Mouse (Mus musculus) midbrain, embryonic 13.5 days (tissue): ENCODE measurements around the gene Ech1. TPM values are rescaled to one million over a fixed set of nuclear protein-coding genes. Genes with fewer than 3 reads are reported as not detected.
"Not testable (repeated sequence)": the region's sequence is repeated elsewhere in the genome, so short reads cannot be mapped to it uniquely, and the experiment has no call there.

ENCODE experiments used
- ATAC-seq: fragments of 200-750 bp; cut with Nextera tagmentation; 2 replicates; pipeline ENCODE4 v1.8.0; 2017; ENCODE audit warnings: mild to moderate bottlenecking, moderate TSS enrichment, moderate library complexity
- H3K27ac ChIP-seq: fragments of 300-500 bp; sonication (generic); 2 replicates; pipeline ENCODE4 v1.5.1; 2015; ENCODE audit warnings: inconsistent platforms, mild to moderate bottlenecking, moderate library complexity
- H3K27me3 ChIP-seq: fragments of 300-500 bp; sonication (generic); 2 replicates; pipeline ENCODE4 v1.6.1; 2015; ENCODE audit warnings: mild to moderate bottlenecking, inconsistent platforms
- H3K36me3 ChIP-seq: fragments of 300-500 bp; sonication (generic); 2 replicates; pipeline ENCODE4 v1.6.1; 2015; ENCODE audit warnings: mild to moderate bottlenecking, inconsistent platforms
- H3K4me1 ChIP-seq: fragments of 300-500 bp; sonication (generic); replicated peaks from 2 replicates; pipeline ENCODE4 v1.6.1; 2015; ENCODE audit warnings: inconsistent platforms
- H3K4me2 ChIP-seq: fragments of 300-500 bp; sonication (generic); replicated peaks from 2 replicates; pipeline ENCODE4 v1.6.1; 2015; ENCODE audit warnings: moderate library complexity, mild to moderate bottlenecking, inconsistent platforms
- H3K4me3 ChIP-seq: fragments of 300-500 bp; sonication (generic); replicated peaks from 2 replicates; pipeline ENCODE4 v1.5.1; 2015; ENCODE audit warnings: mild to moderate bottlenecking, inconsistent platforms
- H3K9ac ChIP-seq: fragments of 300-500 bp; sonication (generic); replicated peaks from 2 replicates; pipeline ENCODE4 v1.6.1; 2015; ENCODE audit warnings: mild to moderate bottlenecking, inconsistent platforms
- H3K9me3 ChIP-seq: fragments of 300-500 bp; sonication (generic); 2 replicates; pipeline ENCODE4 v1.6.1; 2016; ENCODE audit warnings: mild to moderate bottlenecking, inconsistent platforms
- WGBS: fragments of 180-500 bp; shearing (Covaris S2); methylation state at CpG from one replicate; pipeline ENCODE4 v1.1.7; 2015; 5-methylcytosine and 5-hydroxymethylcytosine counted together
- polyA plus RNA-seq: library from polyadenylated mRNA; unstranded; fragments of >200 nt; fragmentation: Nextera tagmentation; extraction: Ambion mirVana; gene quantifications from 2 replicates; pipeline ENCODE4 v1.2.1, GENCODE M21; 2015

The Ech1 gene
- polyA plus RNA-seq, 1 experiment from 2014 or later = 71.6 TPM

- H3K4me1 ChIP-seq = peaks cover 19% of the 10 kb centered on the region
- 31% methylated on average over 23 of the region's 23 CpGs for WGBS
- not testable (repeated sequence) for H3K4me3 ChIP-seq, ATAC-seq, H3K4me2 ChIP-seq, H3K27ac ChIP-seq, H3K9ac ChIP-seq, H3K36me3 ChIP-seq, H3K27me3 ChIP-seq, H3K9me3 ChIP-seq
These were observed 42.7 kb downstream of the Ech1 start for GRCm38 (mm10) chr7:28867508-28868340.

- WGBS = 90% methylated on average over 24 of the region's 24 CpGs
- peaks cover 2% of the 10 kb centered on the region; the same call in 1 of the 2 replicates for H3K4me1 ChIP-seq
- H3K27me3 ChIP-seq = no peaks in the 10 kb centered on the region
- H3K9ac ChIP-seq = no peak overlapping the region
- H3K27ac ChIP-seq = no peak overlapping the region
- H3K9me3 ChIP-seq = no peaks in the 10 kb centered on the region
- ATAC-seq = no peak
- H3K4me3 ChIP-seq = no peak overlapping the region
- no peaks in the 10 kb centered on the region for H3K36me3 ChIP-seq
- no peak overlapping the region for H3K4me2 ChIP-seq
These were observed 46.1 kb downstream of the Ech1 start for GRCm38 (mm10) chr7:28870901-28871664.

GRCm38 (mm10) chr7:28874565-28874964 lies 49.5 kb downstream of the Ech1 start:
- Histone ChIP-seq H3K27ac (no peak overlapping the region), H3K9ac (no peak overlapping the region), H3K27me3 (no peaks in the 10 kb centered on the region), H3K9me3 (no peaks in the 10 kb centered on the region), H3K4me3 (no peak overlapping the region), H3K36me3 (no peaks in the 10 kb centered on the region), H3K4me1 (no peaks in the 10 kb centered on the region), H3K4me2 (no peak overlapping the region)
- WGBS = 73% methylated on average over 2 of the region's 2 CpGs
- ATAC-seq = no peak

- no peaks in the 10 kb centered on the region for H3K27me3 ChIP-seq
- no peaks in the 10 kb centered on the region for H3K9me3 ChIP-seq
- H3K27ac ChIP-seq = no peak overlapping the region
- no peaks in the 10 kb centered on the region for H3K4me1 ChIP-seq
- H3K36me3 ChIP-seq = no peaks in the 10 kb centered on the region
- 81% methylated on average over 4 of the region's 4 CpGs for WGBS
- no peak overlapping the region for H3K4me2 ChIP-seq
- no peak for ATAC-seq
- no peak overlapping the region for H3K4me3 ChIP-seq
- no peak overlapping the region for H3K9ac ChIP-seq
These were observed 51.1 kb downstream of the Ech1 start for GRCm38 (mm10) chr7:28876099-28876498.

- no peaks in the 10 kb centered on the region for H3K4me1 ChIP-seq
- no peak overlapping the region for H3K4me2 ChIP-seq
- 89% methylated on average over 7 of the region's 7 CpGs for WGBS
- H3K36me3 ChIP-seq = no peaks in the 10 kb centered on the region
- H3K27ac ChIP-seq = no peak overlapping the region
- ATAC-seq = no peak
- H3K4me3 ChIP-seq = no peak overlapping the region
- no peaks in the 10 kb centered on the region for H3K27me3 ChIP-seq
- H3K9ac ChIP-seq = no peak overlapping the region
- H3K9me3 ChIP-seq = no peaks in the 10 kb centered on the region
These were observed 52.1 kb downstream of the Ech1 start for GRCm38 (mm10) chr7:28877155-28877554.

- H3K4me3 ChIP-seq = no peak overlapping the region
These were observed 52.8 kb downstream of the Ech1 start for GRCm38 (mm10) chr7:28877856-28878255.

GRCm38 (mm10) chr7:28879606-28880005 lies 54.6 kb downstream of the Ech1 start:
- H3K36me3 ChIP-seq = no peaks in the 10 kb centered on the region
- H3K27ac ChIP-seq = no peak overlapping the region
- no peak overlapping the region for H3K4me2 ChIP-seq
- no peak for ATAC-seq
- no peaks in the 10 kb centered on the region for H3K9me3 ChIP-seq
- no peaks in the 10 kb centered on the region for H3K27me3 ChIP-seq
- H3K4me1 ChIP-seq = no peaks in the 10 kb centered on the region
- H3K4me3 ChIP-seq = no peak overlapping the region
- WGBS = 78% methylated on average over 7 of the region's 7 CpGs
- no peak overlapping the region for H3K9ac ChIP-seq

More at GRCm38 (mm10) chr7:28877856-28878255, 52.8 kb downstream of the Ech1 start:
- Histone ChIP-seq H3K9ac (no peak overlapping the region), H3K4me1 (no peaks in the 10 kb centered on the region), H3K27me3 (no peaks in the 10 kb centered on the region), H3K27ac (no peak overlapping the region), H3K36me3 (no peaks in the 10 kb centered on the region), H3K9me3 (no peaks in the 10 kb centered on the region), H3K4me2 (no peak overlapping the region)
- WGBS = 85% methylated on average over 4 of the region's 4 CpGs
- no peak for ATAC-seq

GRCm38 (mm10) chr7:28880554-28880953 lies 55.5 kb downstream of the Ech1 start:
- Histone ChIP-seq H3K9ac (no peak overlapping the region), H3K36me3 (no peaks in the 10 kb centered on the region), H3K4me2 (no peak overlapping the region), H3K27me3 (no peaks in the 10 kb centered on the region), H3K9me3 (no peaks in the 10 kb centered on the region), H3K4me3 (no peak overlapping the region), H3K4me1 (no peaks in the 10 kb centered on the region), H3K27ac (no peak overlapping the region)
- 79% methylated on average over 10 of the region's 10 CpGs for WGBS
- ATAC-seq = no peak

- Histone ChIP-seq H3K9me3 (no peaks in the 10 kb centered on the region), H3K27ac (no peak within 1 kb of the TSS), H3K4me3 (no peak within 1 kb of the TSS), H3K4me2 (no peak within 1 kb of the TSS), H3K27me3 (peaks cover under 1% of the 10 kb centered on the region; the same call in 1 of the 2 replicates), H3K36me3 (no peaks in the 10 kb centered on the region), H3K9ac (no peak within 1 kb of the TSS), H3K4me1 (no peaks in the 10 kb centered on the region)
- ATAC-seq = no peak
- 51% methylated on average over 13 of the region's 13 CpGs for WGBS
These were observed 56.2 kb downstream of the Ech1 start, which contains the start of gene Capn12 for GRCm38 (mm10) chr7:28881199-28881598. Capn12 (plus strand) TSS chr7:28881422.

Other genes starting within 250 kb of the Ech1 start
- gene Samd4b, start 227.1 kb upstream of the Ech1 start, polyA plus RNA-seq = 20.0 and 25.7 TPM in 2 replicates
- 25.6 and 28.0 TPM in 2 replicates for gene Pak4, start 227.0 kb upstream of the Ech1 start, polyA plus RNA-seq
- gene Acp7, start 193.9 kb upstream of the Ech1 start, polyA plus RNA-seq = not detected in 2 replicates
- gene Fbxo27, start 132.4 kb upstream of the Ech1 start, polyA plus RNA-seq = 5.7 and 5.8 TPM in 2 replicates
- 3.3 and 4.0 TPM in 2 replicates for gene Fbxo17, start 108.4 kb upstream of the Ech1 start, polyA plus RNA-seq
- 108 and 112 TPM in 2 replicates for gene Mrps12, start 83.4 kb upstream of the Ech1 start, polyA plus RNA-seq
- 22.4 and 22.9 TPM in 2 replicates for gene Sars2, start 83.2 kb upstream of the Ech1 start, polyA plus RNA-seq
- gene Ccer2, start 69.0 kb upstream of the Ech1 start, polyA plus RNA-seq = 0.26 and 0.58 TPM in 2 replicates
- gene Sirt2, start 58.5 kb upstream of the Ech1 start, polyA plus RNA-seq = 102 and 108 TPM in 2 replicates
- 52.7 and 56.7 TPM in 2 replicates for gene Nfkbib, start 57.7 kb upstream of the Ech1 start, polyA plus RNA-seq
- 1.9 and 2.3 TPM in 2 replicates for gene Rinl, start 36.2 kb upstream of the Ech1 start, polyA plus RNA-seq
- 238 and 239 TPM in 2 replicates for gene Hnrnpl, start 16.7 kb upstream of the Ech1 start, polyA plus RNA-seq
- 4.5 and 5.8 TPM in 2 replicates for gene Lgals4, start 8.6 kb downstream of the Ech1 start, polyA plus RNA-seq
- gene Lgals7, start 38.6 kb downstream of the Ech1 start, polyA plus RNA-seq = 8.5 and 9.8 TPM in 2 replicates
- gene Capn12, start 56.2 kb downstream of the Ech1 start, polyA plus RNA-seq = 0.62 and 0.70 TPM in 2 replicates
- 120 and 132 TPM in 2 replicates for gene Actn4, start 137.1 kb downstream of the Ech1 start, polyA plus RNA-seq
- gene Eif3k, start 156.6 kb downstream of the Ech1 start, polyA plus RNA-seq = 318 and 323 TPM in 2 replicates
- gene Map4k1, start 156.8 kb downstream of the Ech1 start, polyA plus RNA-seq = 4.5 and 5.0 TPM in 2 replicates